In genomic region chr11:115933747-115934110, GRCm38 (mm10) we compare ENCODE assay signal across 9 mouse cellular contexts. TPM values are rescaled to one million over a fixed set of nuclear protein-coding genes. Genes with fewer than 3 reads are reported as not detected.
DNase-seq lines count a peak whose midpoint lies in the region; ATAC-seq and TF ChIP-seq lines count a peak whose summit lies in the region.
"Had no signal": no experiment of that assay in that cellular context is flagged by ENCODE, and none has a peak within 500 bp of the region (broad histone marks: within the 10 kb centered on the region; RNA-seq: fewer than 3 reads in every experiment).

No protein-coding gene starts in this region.

- no peak for TF ChIP-seq POLR2A in lung, adult 2 months (IDR thresholded peaks at IDR 0.05; ENCODE audit: borderline replicate concordance, extremely low read depth, low read depth, low read length)

- H3K4me2 ChIP-seq in embryonic facial prominence, embryonic 15.5 days (replicated peaks) = peak overlapping the region; percentile 80
- H3K4me2 ChIP-seq in limb, embryonic 12.5 days = peak overlapping the region; percentile 77
- H3K4me2 ChIP-seq in neural tube, embryonic 14.5 days (ENCODE audit: low read depth, low read length) = peak overlapping the region; percentile 54

- no peak for DNase-seq in lung, adult 2 months
- no peak for DNase-seq in lung, postnatal 14 days
- DNase-seq in layer of hippocampus, adult 9-10 months (ENCODE audit: low spot score) = no peak
- DNase-seq in spleen, postnatal 4 days (ENCODE audit: low spot score in 2 of 2) = no peak
- DNase-seq in ovary, adult 18-20 months (ENCODE audit: low spot score) = no peak

- peak overlapping the region; percentile 97 for H3K4me3 ChIP-seq in lung, adult 2 months (replicated peaks; ENCODE audit: extremely low read depth, low read depth, low read length)
- peak overlapping the region; percentile 72 for H3K4me3 ChIP-seq in embryonic facial prominence, embryonic 15.5 days (replicated peaks)
- peak overlapping the region; percentile 91 for H3K4me3 ChIP-seq in limb, embryonic 12.5 days (replicated peaks)
- H3K4me3 ChIP-seq in neural tube, embryonic 14.5 days (ENCODE audit: low read depth, low read length) = peak overlapping the region; percentile 64

- no peak for TF ChIP-seq CTCF in lung, adult 2 months (IDR thresholded peaks at IDR 0.05; ENCODE audit: insufficient read depth, low read length)

- H3K27ac ChIP-seq in embryonic facial prominence, embryonic 15.5 days (replicated peaks) = peak overlapping the region; percentile 19; the same call in 1 of the 2 replicates
- 0 out of 2 replicates have a peak overlapping the region, but pooled peaks have one; percentile 26 for H3K27ac ChIP-seq in limb, embryonic 12.5 days
- H3K27ac ChIP-seq in neural tube, embryonic 14.5 days (ENCODE audit: low read depth, low read length) = peak overlapping the region; percentile 45; the same call in 1 of the 2 replicates

- under 1% methylated on average over 16 of the region's 16 CpGs for WGBS in lung, adult 2 months
- WGBS in embryonic facial prominence, embryonic 15.5 days = under 1% methylated on average over 16 of the region's 16 CpGs
- WGBS in limb, embryonic 12.5 days = 1% methylated on average over 16 of the region's 16 CpGs
- WGBS in neural tube, embryonic 14.5 days = 1% methylated on average over 16 of the region's 16 CpGs

- no peaks in the 10 kb centered on the region for H3K27me3 ChIP-seq in embryonic facial prominence, embryonic 15.5 days
- H3K27me3 ChIP-seq in limb, embryonic 12.5 days = no peaks in the 10 kb centered on the region
- no peaks in the 10 kb centered on the region for H3K27me3 ChIP-seq in neural tube, embryonic 14.5 days (ENCODE audit: control insufficient read depth, insufficient read depth, low read length)

- peak overlapping the region; percentile 60 for H3K9ac ChIP-seq in embryonic facial prominence, embryonic 15.5 days
- H3K9ac ChIP-seq in limb, embryonic 12.5 days (replicated peaks) = peak overlapping the region; percentile 88
- peak overlapping the region; percentile 64 for H3K9ac ChIP-seq in neural tube, embryonic 14.5 days (replicated peaks; ENCODE audit: low read depth, low read length)

- H3K36me3 ChIP-seq in embryonic facial prominence, embryonic 15.5 days = peaks cover 37% of the 10 kb centered on the region
- peaks cover 42% of the 10 kb centered on the region for H3K36me3 ChIP-seq in limb, embryonic 12.5 days
- H3K36me3 ChIP-seq in neural tube, embryonic 14.5 days (ENCODE audit: control insufficient read depth, insufficient read depth, low read length) = peaks cover 9% of the 10 kb centered on the region

- no peaks in the 10 kb centered on the region for H3K9me3 ChIP-seq in embryonic facial prominence, embryonic 15.5 days (replicated peaks)
- no peaks in the 10 kb centered on the region for H3K9me3 ChIP-seq in limb, embryonic 12.5 days
- H3K9me3 ChIP-seq in neural tube, embryonic 14.5 days (ENCODE audit: control insufficient read depth, low read length) = no peaks in the 10 kb centered on the region

- H3K4me1 ChIP-seq in lung, adult 2 months (ENCODE audit: control insufficient read depth, insufficient read depth, low read length) = peaks cover 5% of the 10 kb centered on the region
- peaks cover 24% of the 10 kb centered on the region for H3K4me1 ChIP-seq in embryonic facial prominence, embryonic 15.5 days
- peaks cover 19% of the 10 kb centered on the region for H3K4me1 ChIP-seq in limb, embryonic 12.5 days (replicated peaks)
- H3K4me1 ChIP-seq in neural tube, embryonic 14.5 days (ENCODE audit: control insufficient read depth, insufficient read depth, low read length) = peaks cover 13% of the 10 kb centered on the region

- 0 out of 2 replicates have a peak, but pooled peaks have one; percentile 8 for ATAC-seq in embryonic facial prominence, embryonic 15.5 days (ENCODE audit: insufficient number of reproducible peaks, low FRiP score, low TSS enrichment, low read depth)
- 0 out of 2 replicates have a peak, but pooled peaks have one; percentile 10 for ATAC-seq in limb, embryonic 12.5 days (ENCODE audit: insufficient number of reproducible peaks, insufficient read depth, low FRiP score, low TSS enrichment, low read depth)
- peak; percentile 38; the same call in 1 of the 2 replicates for ATAC-seq in neural tube, embryonic 14.5 days (ENCODE audit: low read depth)

RNA-seq across cellular contexts. Expression of gene Recql5, which starts 0.5 kb away (rescaled TPM):
- 14.5 and 18.0 TPM in 2 replicates for polyA plus RNA-seq in lung, adult 2 months (2012; rRNA removed)
- polyA plus RNA-seq in embryonic facial prominence, embryonic 15.5 days (2015; fragmentation: Nextera tagmentation; extraction: Ambion mirVana) = 21.4 and 23.9 TPM in 2 replicates
- polyA plus RNA-seq in limb, embryonic 12.5 days (2016; fragmentation: Nextera tagmentation; extraction: Ambion mirVana) = 24.7 and 30.6 TPM in 2 replicates
- polyA plus RNA-seq in neural tube, embryonic 14.5 days (2014; fragmentation: Nextera tagmentation; extraction: Ambion mirVana) = 15.3 and 19.9 TPM in 2 replicates

RNA-seq across cellular contexts. Expression of gene Sap30bp, which starts 0.6 kb away (rescaled TPM):
- polyA plus RNA-seq in lung, adult 2 months (2012; rRNA removed) = 18.8 and 23.0 TPM in 2 replicates
- 32.9 and 38.1 TPM in 2 replicates for polyA plus RNA-seq in embryonic facial prominence, embryonic 15.5 days (2015; fragmentation: Nextera tagmentation; extraction: Ambion mirVana)
- 52.5 and 56.9 TPM in 2 replicates for polyA plus RNA-seq in limb, embryonic 12.5 days (2016; fragmentation: Nextera tagmentation; extraction: Ambion mirVana)
- 40.1 and 45.5 TPM in 2 replicates for polyA plus RNA-seq in neural tube, embryonic 14.5 days (2014; fragmentation: Nextera tagmentation; extraction: Ambion mirVana)

RNA-seq across cellular contexts. Expression of gene Smim6, which starts 21.9 kb away (rescaled TPM):
- polyA plus RNA-seq in lung, adult 2 months (2012; rRNA removed) = 8.5 and 9.1 TPM in 2 replicates
- 1.6 and 2.6 TPM in 2 replicates for polyA plus RNA-seq in embryonic facial prominence, embryonic 15.5 days (2015; fragmentation: Nextera tagmentation; extraction: Ambion mirVana)
- polyA plus RNA-seq in limb, embryonic 12.5 days (2016; fragmentation: Nextera tagmentation; extraction: Ambion mirVana) = 1.4 and 2.1 TPM in 2 replicates
- polyA plus RNA-seq in neural tube, embryonic 14.5 days (2014; fragmentation: Nextera tagmentation; extraction: Ambion mirVana) = 0.43 and 0.64 TPM in 2 replicates
- polyA plus RNA-seq: brain, embryonic 14.5 days had no signal

RNA-seq across cellular contexts. Expression of gene Smim5, which starts 34.0 kb away (rescaled TPM):
- 10.3 and 10.8 TPM in 2 replicates for polyA plus RNA-seq in lung, adult 2 months (2012; rRNA removed)
- polyA plus RNA-seq in embryonic facial prominence, embryonic 15.5 days (2015; fragmentation: Nextera tagmentation; extraction: Ambion mirVana) = 19.6 and 23.0 TPM in 2 replicates
- 3.1 and 4.2 TPM in 2 replicates for polyA plus RNA-seq in limb, embryonic 12.5 days (2016; fragmentation: Nextera tagmentation; extraction: Ambion mirVana)
- 1.6 and 1.8 TPM in 2 replicates for polyA plus RNA-seq in neural tube, embryonic 14.5 days (2014; fragmentation: Nextera tagmentation; extraction: Ambion mirVana)

RNA-seq across cellular contexts. Expression of gene Itgb4, which starts 40.8 kb away (rescaled TPM):
- 11.0 and 14.7 TPM in 2 replicates for polyA plus RNA-seq in lung, adult 2 months (2012; rRNA removed)
- polyA plus RNA-seq in embryonic facial prominence, embryonic 15.5 days (2015; fragmentation: Nextera tagmentation; extraction: Ambion mirVana) = 21.1 and 21.5 TPM in 2 replicates
- 3.1 and 3.9 TPM in 2 replicates for polyA plus RNA-seq in limb, embryonic 12.5 days (2016; fragmentation: Nextera tagmentation; extraction: Ambion mirVana)
- polyA plus RNA-seq in neural tube, embryonic 14.5 days (2014; fragmentation: Nextera tagmentation; extraction: Ambion mirVana) = 1.6 and 2.3 TPM in 2 replicates
